Mouse (Mus musculus) bone marrow, adult 2 months (tissue): ENCODE data around the gene Prpf38b.
"Not testable (repeated sequence)": the region's sequence is repeated elsewhere in the genome, so short reads cannot be mapped to it uniquely, and the experiment has no call there.

Experiments
- CTCF ChIP-seq: fragments of 200-500 bp; IDR thresholded peaks from 2 replicates; pipeline ENCODE4 v1.5.1; 2011; ENCODE audit warnings: low read length, control low read depth; ENCODE audit not compliant: control insufficient read depth, insufficient read depth
- POLR2A ChIP-seq: fragments of 200-500 bp; IDR thresholded peaks from 2 replicates; pipeline ENCODE4 v1.6.1; 2011; ENCODE audit warnings: low read depth, mild to moderate bottlenecking, control low read depth, low read length, borderline replicate concordance; ENCODE audit not compliant: control insufficient read depth

- not testable (repeated sequence) for TF ChIP-seq CTCF, POLR2A
Measured at GRCm38 (mm10) chr3:108881873-108882272, 29.7 kb downstream of the Prpf38b start.
